Mouse (Mus musculus) MEL (cell line): ENCODE data around the gene Dot1l. TPM values are rescaled to one million over a fixed set of nuclear protein-coding genes. Genes with fewer than 3 reads are reported as not detected.

Experiments
- DNase-seq: peaks from one replicate; pipeline ENCODE4 v3.0.0; 2011; ENCODE audit warnings: low read depth, low spot score
- H3K27ac ChIP-seq: 2 replicates; pipeline ENCODE4 v1.5.1; 2012; ENCODE audit warnings: low read depth, mild to moderate bottlenecking, control low read depth, low read length, moderate library complexity; ENCODE audit not compliant: control insufficient read depth
- H3K27me3 ChIP-seq, 2 experiments: fragments of 150-350 bp in 1 of 2; sonication (generic) in 1 of 2; 2 replicates each; pipeline ENCODE4 v1.6.1; 2012; ENCODE audit warnings: low read length in 2 of 2, mild to moderate bottlenecking in 2 of 2, improper control_type of control experiment in 1 of 2, moderate library complexity in 1 of 2; ENCODE audit not compliant: insufficient read depth in 2 of 2, control insufficient read depth in 1 of 2
- H3K36me3 ChIP-seq, 2 experiments: 2 replicates each; pipeline ENCODE4 v1.6.1; 2012 to 2014; ENCODE audit warnings: low read length in 2 of 2, improper control_type of control experiment in 1 of 2, inconsistent platforms in 1 of 2, mild to moderate bottlenecking in 1 of 2; ENCODE audit not compliant: insufficient read depth in 2 of 2, control insufficient read depth in 1 of 2
- H3K4me1 ChIP-seq, 2 experiments: fragments of 150-350 bp in 1 of 2; sonication (generic) in 1 of 2; 2 replicates each; pipeline ENCODE4 v1.6.1; 2012; ENCODE audit warnings: low read length in 2 of 2, improper control_type of control experiment in 1 of 2, mild to moderate bottlenecking in 1 of 2; ENCODE audit not compliant: insufficient read depth in 2 of 2, control insufficient read depth in 1 of 2
- H3K4me3 ChIP-seq, 2 experiments: fragments of 150-350 bp in 1 of 2; sonication (generic) in 1 of 2; 2 replicates each; pipeline ENCODE4 v1.5.1; 2012; ENCODE audit warnings: low read depth in 2 of 2, low read length in 2 of 2, mild to moderate bottlenecking in 2 of 2, moderate library complexity in 2 of 2, control low read depth in 1 of 2, improper control_type of control experiment in 1 of 2; ENCODE audit not compliant: control insufficient read depth in 1 of 2, insufficient read depth in 1 of 2
- H3K79me2 ChIP-seq: 2 replicates; pipeline ENCODE4 v1.6.1; 2012; ENCODE audit warnings: mild to moderate bottlenecking, low read length, moderate library complexity; ENCODE audit not compliant: control insufficient read depth, poor library complexity, insufficient read depth
- H3K9ac ChIP-seq: 2 replicates; pipeline ENCODE4 v1.6.1; 2012; ENCODE audit warnings: low read depth, mild to moderate bottlenecking, control low read depth, low read length, moderate library complexity; ENCODE audit not compliant: control insufficient read depth, poor library complexity, severe bottlenecking
- H3K9me3 ChIP-seq: fragments of 150-350 bp; sonication (generic); replicated peaks from 2 replicates; pipeline ENCODE4 v1.6.1; 2012; ENCODE audit warnings: mild to moderate bottlenecking, low read length, improper control_type of control experiment, moderate library complexity; ENCODE audit not compliant: insufficient read depth
- BHLHE40 ChIP-seq: IDR thresholded peaks from 2 replicates; pipeline ENCODE4 v1.6.1; 2012; ENCODE audit warnings: low read depth, mild to moderate bottlenecking, inconsistent platforms, low read length, improper control_type of control experiment, borderline replicate concordance
- CHD2 ChIP-seq: IDR thresholded peaks from 2 replicates; pipeline ENCODE4 v1.6.1; 2011; ENCODE audit warnings: low read length, improper control_type of control experiment
- CTCF ChIP-seq, 3 experiments: IDR thresholded peaks in 2 of 3; conservative IDR thresholded peaks in 1 of 3; 2 replicates each; pipeline ENCODE4 v1.5.1; 2011 to 2012; ENCODE audit warnings: low read length in 3 of 3, low read depth in 2 of 3, mild to moderate bottlenecking in 2 of 3, improper control_type of control experiment in 1 of 3, inconsistent platforms in 1 of 3, mixed read lengths in 1 of 3, moderate library complexity in 1 of 3; ENCODE audit not compliant: control insufficient read depth in 1 of 3, insufficient read depth in 1 of 3, poor library complexity in 1 of 3, severe bottlenecking in 1 of 3
- E2F4 ChIP-seq: IDR thresholded peaks from 2 replicates; pipeline ENCODE4 v1.6.1; 2011; ENCODE audit warnings: low read depth, low read length, improper control_type of control experiment, borderline replicate concordance
- ELF1 ChIP-seq: IDR thresholded peaks from 2 replicates; pipeline ENCODE4 v1.6.1; 2014; ENCODE audit warnings: low read depth, mild to moderate bottlenecking, inconsistent platforms, low read length, improper control_type of control experiment, moderate library complexity
- EP300 ChIP-seq, 2 experiments: IDR thresholded peaks; 2 replicates each; pipeline ENCODE4 v1.6.1; 2011; ENCODE audit warnings: improper control_type of control experiment in 2 of 2, low read length in 2 of 2, low read depth in 1 of 2, mild to moderate bottlenecking in 1 of 2
- ETS1 ChIP-seq: IDR thresholded peaks from 2 replicates; pipeline ENCODE4 v1.6.1; 2012; ENCODE audit warnings: low read depth, mild to moderate bottlenecking, inconsistent platforms, low read length, improper control_type of control experiment, moderate library complexity
- GABPA ChIP-seq: IDR thresholded peaks from 2 replicates; pipeline ENCODE4 v1.6.1; 2012; ENCODE audit warnings: low read depth, mild to moderate bottlenecking, inconsistent platforms, low read length, improper control_type of control experiment, moderate library complexity
- GATA1 ChIP-seq: IDR thresholded peaks from 2 replicates; pipeline ENCODE4 v1.6.1; 2011; ENCODE audit warnings: low read depth, low read length, improper control_type of control experiment
- HCFC1 ChIP-seq: IDR thresholded peaks from 2 replicates; pipeline ENCODE4 v1.6.1; 2012; ENCODE audit warnings: low read depth, mild to moderate bottlenecking, inconsistent platforms, low read length, improper control_type of control experiment, moderate library complexity
- JUND ChIP-seq: IDR thresholded peaks from 2 replicates; pipeline ENCODE4 v1.6.1; 2011; ENCODE audit warnings: low read depth, mild to moderate bottlenecking, improper control_type of control experiment, low read length
- KAT2A ChIP-seq: conservative IDR thresholded peaks from 2 replicates; pipeline ENCODE4 v1.6.1; 2012; ENCODE audit warnings: low read depth, low read length, improper control_type of control experiment, inconsistent platforms
- MAFK ChIP-seq: IDR thresholded peaks from 2 replicates; pipeline ENCODE4 v1.6.1; 2011; ENCODE audit warnings: low read depth, mild to moderate bottlenecking, low read length, improper control_type of control experiment, borderline replicate concordance
- MAX ChIP-seq: IDR thresholded peaks from 2 replicates; pipeline ENCODE4 v1.6.1; 2011; ENCODE audit warnings: low read length, improper control_type of control experiment
- MAZ ChIP-seq: IDR thresholded peaks from 2 replicates; pipeline ENCODE4 v1.6.1; 2012; ENCODE audit warnings: low read depth, mild to moderate bottlenecking, inconsistent platforms, low read length, improper control_type of control experiment
- MEF2A ChIP-seq: IDR thresholded peaks from 2 replicates; pipeline ENCODE4 v1.6.1; 2014; ENCODE audit warnings: low read depth, mild to moderate bottlenecking, inconsistent platforms, low read length, improper control_type of control experiment; ENCODE audit not compliant: poor library complexity, insufficient replicate concordance, severe bottlenecking; ENCODE audit errors: extremely low read depth
- MXI1 ChIP-seq: IDR thresholded peaks from 2 replicates; pipeline ENCODE4 v1.6.1; 2011; ENCODE audit warnings: mild to moderate bottlenecking, low read depth, low read length, improper control_type of control experiment
- MYB ChIP-seq: IDR thresholded peaks from 2 replicates; pipeline ENCODE4 v1.6.1; 2011; ENCODE audit warnings: mild to moderate bottlenecking, low read depth, low read length, improper control_type of control experiment
- MYC ChIP-seq: IDR thresholded peaks from 2 replicates; pipeline ENCODE4 v1.6.1; 2011; ENCODE audit warnings: low read depth, mild to moderate bottlenecking, low read length, improper control_type of control experiment, moderate library complexity
- NELFE ChIP-seq: IDR thresholded peaks from 2 replicates; pipeline ENCODE4 v1.6.1; 2011; ENCODE audit warnings: low read depth, low read length, improper control_type of control experiment
- NRF1 ChIP-seq: IDR thresholded peaks from 2 replicates; pipeline ENCODE4 v1.6.1; 2014; ENCODE audit warnings: low read depth, mild to moderate bottlenecking, inconsistent platforms, low read length, improper control_type of control experiment, moderate library complexity; ENCODE audit not compliant: poor library complexity, insufficient read depth, severe bottlenecking
- POLR2A ChIP-seq, 2 experiments: IDR thresholded peaks; 2 replicates each; pipeline ENCODE4 v1.6.1; 2011 to 2012; ENCODE audit warnings: low read length in 2 of 2, mild to moderate bottlenecking in 2 of 2, control low read depth in 1 of 2, improper control_type of control experiment in 1 of 2, low read depth in 1 of 2, moderate library complexity in 1 of 2; ENCODE audit not compliant: control insufficient read depth in 1 of 2, insufficient read depth in 1 of 2, poor library complexity in 1 of 2
- POLR2AphosphoS2 ChIP-seq: IDR thresholded peaks from 2 replicates; pipeline ENCODE4 v1.6.1; 2011; ENCODE audit warnings: low read length, improper control_type of control experiment
- POLR2AphosphoS5 ChIP-seq: IDR thresholded peaks from 2 replicates; pipeline ENCODE4 v1.6.1; 2012; ENCODE audit warnings: low read depth, borderline replicate concordance, mild to moderate bottlenecking, inconsistent platforms, low read length, moderate library complexity, mixed read lengths
- RAD21 ChIP-seq: IDR thresholded peaks from 2 replicates; pipeline ENCODE4 v1.6.1; 2011; ENCODE audit warnings: mild to moderate bottlenecking, low read depth, low read length, improper control_type of control experiment
- RCOR1 ChIP-seq: IDR thresholded peaks from 2 replicates; pipeline ENCODE4 v1.6.1; 2012; ENCODE audit warnings: low read depth, mild to moderate bottlenecking, inconsistent platforms, low read length, improper control_type of control experiment
- SIN3A ChIP-seq: IDR thresholded peaks from 2 replicates; pipeline ENCODE4 v1.6.1; 2012; ENCODE audit warnings: low read length, improper control_type of control experiment, inconsistent platforms
- SMC3 ChIP-seq: IDR thresholded peaks from 2 replicates; pipeline ENCODE4 v1.6.1; 2011; ENCODE audit warnings: low read depth, low read length, improper control_type of control experiment
- TAL1 ChIP-seq: IDR thresholded peaks from 2 replicates; pipeline ENCODE4 v1.6.1; 2012; ENCODE audit warnings: mild to moderate bottlenecking, inconsistent platforms, low read length, moderate library complexity, mixed read lengths
- TBP ChIP-seq: IDR thresholded peaks from 2 replicates; pipeline ENCODE4 v1.8.0; 2011; ENCODE audit warnings: low read depth, low read length, improper control_type of control experiment
- TCF12 ChIP-seq: IDR thresholded peaks from 2 replicates; pipeline ENCODE4 v1.6.1; 2014; ENCODE audit warnings: low read depth, mild to moderate bottlenecking, inconsistent platforms, low read length, improper control_type of control experiment, moderate library complexity
- USF1 ChIP-seq: IDR thresholded peaks from 2 replicates; pipeline ENCODE4 v1.6.1; 2014; ENCODE audit warnings: low read depth, mild to moderate bottlenecking, inconsistent platforms, low read length, improper control_type of control experiment, moderate library complexity
- USF2 ChIP-seq, 2 experiments: IDR thresholded peaks; 2 replicates each; pipeline ENCODE4 v1.6.1; 2011 to 2012; ENCODE audit warnings: improper control_type of control experiment in 2 of 2, low read length in 2 of 2, borderline replicate concordance in 1 of 2, inconsistent platforms in 1 of 2, low read depth in 1 of 2, mild to moderate bottlenecking in 1 of 2; ENCODE audit not compliant: insufficient read depth in 1 of 2
- ZC3H11A ChIP-seq: IDR thresholded peaks from 2 replicates; pipeline ENCODE4 v1.6.1; 2012; ENCODE audit warnings: low read depth, mild to moderate bottlenecking, inconsistent platforms, low read length, improper control_type of control experiment
- ZKSCAN1 ChIP-seq: IDR thresholded peaks from 2 replicates; pipeline ENCODE4 v1.6.1; 2012; ENCODE audit warnings: low read depth, mild to moderate bottlenecking, inconsistent platforms, low read length, improper control_type of control experiment, moderate library complexity
- ZMIZ1 ChIP-seq: IDR thresholded peaks from 2 replicates; pipeline ENCODE4 v1.6.1; 2012; ENCODE audit warnings: low read depth, mild to moderate bottlenecking, inconsistent platforms, low read length, improper control_type of control experiment, moderate library complexity
- ZNF384 ChIP-seq: IDR thresholded peaks from 2 replicates; pipeline ENCODE4 v1.6.1; 2012; ENCODE audit warnings: low read depth, mild to moderate bottlenecking, inconsistent platforms, low read length, improper control_type of control experiment
- polyA plus RNA-seq, 2 experiments: library from polyadenylated mRNA; stranded (reverse) in 1 of 2; unstranded in 1 of 2; fragments of >175 nt in 1 of 2; fragments of >200 nt in 1 of 2; gene quantifications; 2 replicates each; pipeline versions ENCODE4 v1.2.1 to v1.2.4; 2012; ENCODE audit warnings: low replicate concordance in 2 of 2, low read depth in 1 of 2; ENCODE audit not compliant: insufficient read length in 2 of 2, insufficient read depth in 1 of 2, missing spikeins in 1 of 2
- total RNA-seq: library from RNA; depleted of rRNA; stranded (reverse); fragments of 300-350 nt; gene quantifications from 2 replicates; pipeline ENCODE4 v1.2.3, GENCODE M21; 2012

Dot1l gene
- total and polyA plus RNA-seq, 3 experiments, result 15.0 to 70.6 TPM; not detected in 1

GRCm38 (mm10) chr10:80824827-80825226, 69.8 kb downstream of the Dot1l start:
- H3K9ac ChIP-seq, result peak overlapping the region; percentile 53
- no peak; the same call in 1 of the 2 replicates for TF ChIP-seq NELFE
- TF ChIP-seq USF2 (IDR thresholded peaks at IDR 0.05; ENCODE audit: borderline replicate concordance in 1 of 2, insufficient read depth in 1 of 2, low read depth in 1 of 2, low read length in 2 of 2), result no peak
- peak; percentile 75 for TF ChIP-seq BHLHE40
- TF ChIP-seq MEF2A, result no peak
- TF ChIP-seq TAL1, result peak; percentile 58
- no peak for TF ChIP-seq TBP
- TF ChIP-seq MAFK, result no peak
- TF ChIP-seq E2F4, result no peak
- no peak for TF ChIP-seq NRF1
- no peak for TF ChIP-seq GABPA
- peak; percentile 66 for TF ChIP-seq MXI1
- TF ChIP-seq KAT2A, result no peak
- no peak for TF ChIP-seq HCFC1
- TF ChIP-seq MAZ, result no peak
- TF ChIP-seq POLR2AphosphoS5, result no peak
- TF ChIP-seq EP300 (IDR thresholded peaks at IDR 0.05; ENCODE audit: low read depth in 1 of 2, low read length in 2 of 2), result no peak
- TF ChIP-seq USF1, result 0 out of 2 replicates have a peak, but pooled peaks have one; percentile 34
- no peak for TF ChIP-seq CTCF (IDR thresholded peaks at IDR 0.05 in 2 of 3, conservative IDR thresholded peaks at IDR 0.05 in 1 of 3; ENCODE audit: control insufficient read depth in 1 of 3, insufficient read depth in 1 of 3, low read depth in 2 of 3, low read length in 3 of 3, poor library complexity in 1 of 3, severe bottlenecking in 1 of 3)
- TF ChIP-seq MYC, result no peak
- no peak for TF ChIP-seq TCF12
- TF ChIP-seq GATA1, result 0 out of 2 replicates have a peak, but pooled peaks have one; percentile 31
- TF ChIP-seq POLR2AphosphoS2, result no peak
- no peak for TF ChIP-seq ZNF384
- TF ChIP-seq POLR2A (IDR thresholded peaks at IDR 0.05; ENCODE audit: control insufficient read depth in 1 of 2, insufficient read depth in 1 of 2, low read depth in 1 of 2, low read length in 2 of 2, poor library complexity in 1 of 2), result no peak
- TF ChIP-seq SIN3A, result peak; percentile 22; the same call in 1 of the 2 replicates
- no peak for TF ChIP-seq ZC3H11A
- TF ChIP-seq SMC3, result no peak
- no peak for TF ChIP-seq ZKSCAN1
- TF ChIP-seq MAX, result no peak; the same call in 1 of the 2 replicates
- no peak for TF ChIP-seq JUND
- TF ChIP-seq RAD21, result no peak
- TF ChIP-seq MYB, result no peak
- TF ChIP-seq CHD2, result no peak
- no peak for TF ChIP-seq RCOR1
- no peak for TF ChIP-seq ELF1
- no peak for TF ChIP-seq ETS1
- no peak for TF ChIP-seq ZMIZ1
- peaks cover 0 to 16% of the 10 kb centered on the region in 2 experiments; a peak in 2 of 4 replicates for H3K36me3 ChIP-seq

More at GRCm38 (mm10) chr10:80824827-80825226, 69.8 kb downstream of the Dot1l start:
- no peaks in the 10 kb centered on the region for H3K9me3 ChIP-seq
- no peaks in the 10 kb centered on the region for H3K27me3 ChIP-seq
- DNase-seq, result peak; percentile 49
- H3K79me2 ChIP-seq, result peaks cover 23% of the 10 kb centered on the region
- peaks cover 7 to 18% of the 10 kb centered on the region in 2 experiments; a peak in 3 of 4 replicates for H3K4me1 ChIP-seq
- peak overlapping the region; percentile 76 for H3K27ac ChIP-seq
- H3K4me3 ChIP-seq, result peak overlapping the region; percentile 41 to 69
